Mouse (Mus musculus) liver, embryonic 14.5 days (tissue): ENCODE measurements around the gene Rasip1. TPM values are rescaled to one million over a fixed set of nuclear protein-coding genes. Genes with fewer than 3 reads are reported as not detected.

Experiments used
- ATAC-seq: fragments of 200-750 bp; cut with Nextera tagmentation; 2 replicates; pipeline ENCODE4 v1.8.0; 2017; ENCODE audit warnings: moderate number of reproducible peaks, mild to moderate bottlenecking, moderate library complexity; ENCODE audit not compliant: insufficient read depth
- DNase-seq, 3 experiments: peaks; one replicate each; pipeline ENCODE4 v3.0.0-alpha.2; 2012 to 2013; ENCODE audit warnings: low read depth in 3 of 3, low spot score in 3 of 3
- H3K27ac ChIP-seq: fragments of 300-500 bp; sonication (generic); 2 replicates; pipeline ENCODE4 v1.5.1; 2014; ENCODE audit warnings: moderate library complexity, mild to moderate bottlenecking, control low read depth, inconsistent platforms
- H3K27me3 ChIP-seq: fragments of 300-500 bp; sonication (generic); 2 replicates; pipeline ENCODE4 v1.6.1; 2014; ENCODE audit warnings: mild to moderate bottlenecking, low read length, moderate library complexity; ENCODE audit not compliant: control insufficient read depth, insufficient read depth
- H3K36me3 ChIP-seq: fragments of 300-500 bp; sonication (generic); replicated peaks from 2 replicates; pipeline ENCODE4 v1.6.1; 2014; ENCODE audit warnings: low read depth; ENCODE audit not compliant: control insufficient read depth, insufficient read depth
- H3K4me1 ChIP-seq, 2 experiments: fragments of 200-500 bp in 1 of 2; fragments of 300-500 bp in 1 of 2; sonication (generic) in 1 of 2; replicated peaks; 2 replicates each; pipeline ENCODE4 v1.6.1; 2012 to 2014; ENCODE audit warnings: antibody characterized with exemption in 1 of 2, inconsistent platforms in 1 of 2, low read length in 1 of 2; ENCODE audit not compliant: control insufficient read depth in 2 of 2, insufficient read depth in 2 of 2
- H3K4me2 ChIP-seq: fragments of 300-500 bp; sonication (generic); 2 replicates; pipeline ENCODE4 v1.6.1; 2014; ENCODE audit warnings: low read depth, mild to moderate bottlenecking, control low read depth, moderate library complexity
- H3K4me3 ChIP-seq, 2 experiments: fragments of 200-500 bp in 1 of 2; fragments of 300-500 bp in 1 of 2; sonication (generic) in 1 of 2; 2 replicates each; pipeline ENCODE4 v1.5.1; 2012 to 2014; ENCODE audit warnings: low read depth in 2 of 2, low read length in 2 of 2, mild to moderate bottlenecking in 2 of 2, control low read depth in 1 of 2, inconsistent platforms in 1 of 2, moderate library complexity in 1 of 2; ENCODE audit not compliant: insufficient read depth in 1 of 2
- H3K9ac ChIP-seq: fragments of 300-500 bp; sonication (generic); replicated peaks from 2 replicates; pipeline ENCODE4 v1.6.1; 2014; ENCODE audit warnings: mild to moderate bottlenecking, control low read depth, moderate library complexity
- H3K9me3 ChIP-seq: fragments of 300-500 bp; sonication (generic); 2 replicates; pipeline ENCODE4 v1.6.1; 2016; ENCODE audit warnings: low read length, mixed read lengths; ENCODE audit not compliant: control insufficient read depth
- CTCF ChIP-seq: IDR thresholded peaks from 2 replicates; pipeline ENCODE4 v1.5.1; 2016; ENCODE audit warnings: antibody characterized with exemption, low read depth, control low read depth
- EP300 ChIP-seq: IDR thresholded peaks from 2 replicates; pipeline ENCODE4 v1.6.1; 2016; ENCODE audit warnings: antibody characterized with exemption, low read depth
- WGBS: fragments of 180-500 bp; shearing (Covaris S2); extraction: QIAGEN DNeasy Blood & Tissue Kit; methylation state at CpG from one replicate; pipeline ENCODE4 v1.1.7; 2014; ENCODE audit not compliant: insufficient replicate concordance; 5-methylcytosine and 5-hydroxymethylcytosine counted together
- polyA plus RNA-seq, 2 experiments: library from polyadenylated mRNA; depleted of rRNA in 1 of 2; stranded (reverse) in 1 of 2; unstranded in 1 of 2; fragments of >200 nt; fragmentation: Nextera tagmentation in 1 of 2; extraction: Ambion mirVana in 1 of 2; gene quantifications; 2 replicates each; pipeline versions ENCODE4 v1.2.1 to v1.2.3; 2012 to 2014

Rasip1 gene
- polyA plus RNA-seq, 2 experiments, result 1.3 to 2.2 TPM

- 70% methylated on average over 23 of the region's 23 CpGs for WGBS
- no peaks in the 10 kb centered on the region for H3K36me3 ChIP-seq
- DNase-seq (no peak), ATAC-seq (no peak)
- H3K4me1 ChIP-seq, result no peaks in the 10 kb centered on the region; a peak in 1 of 4 replicates
- no peak overlapping the region for H3K27ac ChIP-seq
- H3K9me3 ChIP-seq, result no peaks in the 10 kb centered on the region
- H3K4me2 ChIP-seq, result no peak overlapping the region
- H3K4me3 ChIP-seq, result no peak overlapping the region
- peaks cover 20% of the 10 kb centered on the region for H3K27me3 ChIP-seq
- H3K9ac ChIP-seq, result no peak overlapping the region
- no peak for TF ChIP-seq EP300
- TF ChIP-seq CTCF, result no peak
Measured at GRCm38 (mm10) chr7:45630064-45630907, 3.0 kb downstream of the Rasip1 start.

DNA sequence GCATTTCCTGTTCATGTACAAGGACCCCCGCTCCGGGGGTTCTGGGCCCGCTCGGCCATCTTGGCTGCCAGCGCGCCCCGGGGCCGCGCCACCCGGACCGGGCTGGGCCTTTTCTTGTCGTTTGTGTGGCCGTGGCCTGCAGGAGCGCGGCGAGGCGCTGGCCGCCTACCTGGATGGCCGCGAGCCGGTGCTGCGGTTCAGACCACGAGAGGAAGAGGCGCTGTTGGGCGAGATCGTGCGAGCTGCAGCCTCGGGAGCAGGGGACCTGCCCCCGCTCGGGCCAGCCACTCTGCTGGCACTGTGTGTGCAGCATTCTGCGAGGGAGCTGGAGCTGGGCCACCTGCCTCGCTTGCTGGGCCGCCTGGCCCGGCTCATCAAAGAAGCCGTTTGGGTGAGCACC, 5.2 kb downstream of the Rasip1 start:
- WGBS, result 45% methylated on average over 35 of the region's 35 CpGs
- Histone ChIP-seq H3K9me3 (no peaks in the 10 kb centered on the region), H3K27me3 (peaks cover 12% of the 10 kb centered on the region), H3K27ac (no peak overlapping the region), H3K9ac (no peak overlapping the region), H3K4me1 (no peaks in the 10 kb centered on the region; a peak in 2 of 4 replicates), H3K36me3 (no peaks in the 10 kb centered on the region), H3K4me2 (no peak overlapping the region), H3K4me3 (no peak overlapping the region)
- DNase-seq (no peak), ATAC-seq (no peak)
- TF ChIP-seq EP300, result no peak

- Histone ChIP-seq H3K9me3 (no peaks in the 10 kb centered on the region), H3K4me2 (no peak overlapping the region), H3K27ac (no peak overlapping the region), H3K4me3 (no peak overlapping the region), H3K9ac (no peak overlapping the region), H3K27me3 (no peaks in the 10 kb centered on the region; the same call in 1 of the 2 replicates), H3K4me1 (no peaks in the 10 kb centered on the region; a peak in 2 of 4 replicates), H3K36me3 (no peaks in the 10 kb centered on the region)
- peak in 1 of 3 experiments; percentile 14 for DNase-seq
- TF ChIP-seq CTCF (no peak), EP300 (no peak)
- peak; percentile 27; the same call in 1 of the 2 replicates for ATAC-seq
- 47% methylated on average over 11 of the region's 11 CpGs for WGBS
Measured at GRCm38 (mm10) chr7:45634946-45635681, 7.8 kb downstream of the Rasip1 start.

GRCm38 (mm10) chr7:45635711-45636688, 8.7 kb downstream of the Rasip1 start:
- WGBS, result 47% methylated on average over 15 of the region's 15 CpGs
- TF ChIP-seq CTCF (no peak), EP300 (no peak)
- DNase-seq (no peak), ATAC-seq (no peak)
- Histone ChIP-seq H3K9me3 (no peaks in the 10 kb centered on the region), H3K9ac (no peak overlapping the region), H3K36me3 (no peaks in the 10 kb centered on the region), H3K27ac (no peak overlapping the region), H3K4me1 (no peaks in the 10 kb centered on the region; a peak in 2 of 4 replicates), H3K27me3 (no peaks in the 10 kb centered on the region; the same call in 1 of the 2 replicates), H3K4me2 (no peak overlapping the region), H3K4me3 (no peak overlapping the region)
